Mouse (Mus musculus): ENCODE data around the gene Itgb6. TPM values are rescaled to one million over a fixed set of nuclear protein-coding genes. Genes with fewer than 3 reads are reported as not detected.

Itgb6 gene
- polyA plus RNA-seq, 1 experiment from 2014 or later: not detected

GRCm38 (mm10) chr2:60696559-60696958, 25.9 kb downstream of the Itgb6 start:
- H3K4me3 ChIP-seq (replicated peaks; ENCODE audit: low read depth, low read length): no peak overlapping the region
- no peaks in the 10 kb centered on the region for H3K4me1 ChIP-seq (ENCODE audit: control insufficient read depth, insufficient read depth, low read length)
- H3K36me3 ChIP-seq (ENCODE audit: control insufficient read depth, insufficient read depth, low read length): no peaks in the 10 kb centered on the region
- WGBS: 98% methylated on average over 6 of the region's 6 CpGs
- no peak overlapping the region for H3K27ac ChIP-seq (replicated peaks; ENCODE audit: low read depth, low read length)
- H3K4me2 ChIP-seq (ENCODE audit: low read length): no peak overlapping the region
- no peak for DNase-seq
- H3K9ac ChIP-seq (replicated peaks; ENCODE audit: low read length): no peak overlapping the region
- no peak for ATAC-seq (ENCODE audit: low FRiP score, low TSS enrichment)
- H3K9me3 ChIP-seq (ENCODE audit: control insufficient read depth, low read length): no peaks in the 10 kb centered on the region
- H3K27me3 ChIP-seq (ENCODE audit: control insufficient read depth, insufficient read depth, low read length): no peaks in the 10 kb centered on the region

DNA sequence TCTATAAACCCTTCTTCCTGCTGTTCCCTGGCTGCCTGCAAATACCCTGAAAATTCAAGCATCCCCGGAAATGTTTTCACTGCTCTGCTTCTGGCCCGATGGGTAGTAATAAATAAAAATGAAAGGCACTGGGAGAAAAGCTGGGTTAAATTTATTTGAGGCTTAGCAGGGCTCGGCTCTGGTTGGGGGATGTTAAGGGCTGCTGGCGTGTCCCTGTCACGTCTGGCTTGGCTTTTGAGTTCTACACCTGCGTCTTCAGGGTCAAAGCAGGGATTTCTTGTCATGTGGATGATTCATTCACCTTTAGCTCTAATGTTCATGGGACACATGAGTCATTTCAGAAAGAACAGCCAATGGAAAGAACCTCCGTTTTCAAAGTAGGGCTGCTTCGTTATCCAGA, 26.7 kb downstream of the Itgb6 start:
- ATAC-seq (ENCODE audit: low FRiP score, low TSS enrichment) (no peak), DNase-seq (no peak)
- Histone ChIP-seq H3K9me3 (ENCODE audit: control insufficient read depth, low read length) (no peaks in the 10 kb centered on the region), H3K4me2 (ENCODE audit: low read length) (no peak overlapping the region), H3K4me3 (replicated peaks; ENCODE audit: low read depth, low read length) (no peak overlapping the region), H3K27me3 (ENCODE audit: control insufficient read depth, insufficient read depth, low read length) (no peaks in the 10 kb centered on the region), H3K27ac (replicated peaks; ENCODE audit: low read depth, low read length) (no peak overlapping the region), H3K4me1 (ENCODE audit: control insufficient read depth, insufficient read depth, low read length) (no peaks in the 10 kb centered on the region), H3K9ac (replicated peaks; ENCODE audit: low read length) (no peak overlapping the region), H3K36me3 (ENCODE audit: control insufficient read depth, insufficient read depth, low read length) (no peaks in the 10 kb centered on the region)
- 85% methylated on average over 8 of the region's 8 CpGs for WGBS

- DNase-seq (no peak), ATAC-seq (ENCODE audit: low FRiP score, low TSS enrichment) (no peak)
- Histone ChIP-seq H3K9me3 (ENCODE audit: control insufficient read depth, low read length) (no peaks in the 10 kb centered on the region), H3K36me3 (ENCODE audit: control insufficient read depth, insufficient read depth, low read length) (no peaks in the 10 kb centered on the region), H3K4me2 (ENCODE audit: low read length) (no peak overlapping the region), H3K4me1 (ENCODE audit: control insufficient read depth, insufficient read depth, low read length) (no peaks in the 10 kb centered on the region), H3K27me3 (ENCODE audit: control insufficient read depth, insufficient read depth, low read length) (no peaks in the 10 kb centered on the region), H3K9ac (replicated peaks; ENCODE audit: low read length) (no peak overlapping the region), H3K4me3 (replicated peaks; ENCODE audit: low read depth, low read length) (no peak overlapping the region), H3K27ac (replicated peaks; ENCODE audit: low read depth, low read length) (no peak overlapping the region)
- WGBS: 86% methylated on average over 8 of the region's 8 CpGs
Observed at GRCm38 (mm10) chr2:60694563-60694962, 27.9 kb downstream of the Itgb6 start.

DNA sequence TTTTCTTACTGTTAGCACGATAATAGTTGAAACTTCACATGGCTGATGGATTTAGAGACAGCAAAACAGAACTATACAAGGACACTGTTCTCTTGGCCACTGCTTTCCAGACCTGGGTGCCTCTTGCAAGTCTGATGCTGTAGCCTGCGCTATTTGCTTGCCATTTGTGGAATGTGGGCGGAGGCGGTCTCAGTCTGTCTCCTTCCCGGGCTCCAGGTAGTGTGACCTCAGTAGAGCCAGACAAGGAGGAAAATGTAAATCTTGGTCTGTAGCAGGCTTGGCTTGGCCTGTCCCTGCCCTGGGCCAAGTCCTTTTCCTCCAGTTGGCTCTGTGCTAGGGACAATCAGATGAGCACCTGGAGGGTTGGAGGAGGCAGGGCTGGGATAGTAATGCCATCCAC, 30.2 kb downstream of the Itgb6 start:
- no peaks in the 10 kb centered on the region for H3K36me3 ChIP-seq (ENCODE audit: control insufficient read depth, insufficient read depth, low read length)
- DNase-seq: no peak
- no peak overlapping the region for H3K27ac ChIP-seq (replicated peaks; ENCODE audit: low read depth, low read length)
- WGBS: 80% methylated on average over 5 of the region's 5 CpGs
- H3K4me2 ChIP-seq (ENCODE audit: low read length): no peak overlapping the region
- no peaks in the 10 kb centered on the region for H3K27me3 ChIP-seq (ENCODE audit: control insufficient read depth, insufficient read depth, low read length)
- ATAC-seq (ENCODE audit: low FRiP score, low TSS enrichment): no peak
- H3K9ac ChIP-seq (replicated peaks; ENCODE audit: low read length): no peak overlapping the region
- no peak overlapping the region for H3K4me3 ChIP-seq (replicated peaks; ENCODE audit: low read depth, low read length)
- H3K4me1 ChIP-seq (ENCODE audit: control insufficient read depth, insufficient read depth, low read length): no peaks in the 10 kb centered on the region
- no peaks in the 10 kb centered on the region for H3K9me3 ChIP-seq (ENCODE audit: control insufficient read depth, low read length)

GRCm38 (mm10) chr2:60690212-60690611, 32.2 kb downstream of the Itgb6 start:
- Histone ChIP-seq H3K36me3 (ENCODE audit: control insufficient read depth, insufficient read depth, low read length) (no peaks in the 10 kb centered on the region), H3K9me3 (ENCODE audit: control insufficient read depth, low read length) (no peaks in the 10 kb centered on the region), H3K4me3 (replicated peaks; ENCODE audit: low read depth, low read length) (no peak overlapping the region), H3K27ac (replicated peaks; ENCODE audit: low read depth, low read length) (no peak overlapping the region), H3K4me1 (ENCODE audit: control insufficient read depth, insufficient read depth, low read length) (no peaks in the 10 kb centered on the region), H3K4me2 (ENCODE audit: low read length) (no peak overlapping the region), H3K9ac (replicated peaks; ENCODE audit: low read length) (no peak overlapping the region), H3K27me3 (ENCODE audit: control insufficient read depth, insufficient read depth, low read length) (no peaks in the 10 kb centered on the region)
- no peak for ATAC-seq (ENCODE audit: low FRiP score, low TSS enrichment)
- no peak for DNase-seq
- 64% methylated on average over 1 of the region's 1 CpGs for WGBS

DNA sequence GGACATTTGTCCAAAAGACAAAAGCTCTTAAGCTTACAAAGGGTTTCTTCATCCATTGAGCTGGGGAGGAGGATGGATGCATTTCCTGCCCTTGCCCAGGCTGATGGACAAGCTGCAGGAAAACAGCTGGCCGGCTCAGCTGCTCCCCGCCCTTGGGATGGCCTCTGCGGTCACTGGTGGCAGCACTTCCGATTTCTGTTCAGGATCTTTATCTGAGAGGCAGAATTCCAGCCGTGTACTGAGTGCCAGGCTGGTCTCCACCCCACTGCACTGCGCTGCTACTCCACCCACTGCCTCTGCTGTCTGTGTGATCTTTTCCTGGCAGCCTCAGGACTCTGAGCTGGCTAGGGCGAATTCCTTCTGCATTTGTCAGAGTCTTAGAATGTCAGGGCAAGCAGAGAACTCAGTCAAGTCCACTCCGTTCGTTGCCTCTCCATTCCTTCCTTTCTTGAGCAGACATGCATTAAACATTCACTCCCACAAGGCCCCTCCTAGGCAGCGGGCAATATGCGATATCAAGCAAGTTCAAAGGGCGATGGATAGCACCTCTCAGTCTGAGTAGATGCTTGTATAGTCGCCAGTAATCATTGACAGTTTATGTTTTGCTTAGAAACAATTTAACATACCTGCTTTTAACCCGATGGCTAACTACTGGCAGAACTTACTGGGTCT, 33.4 kb downstream of the Itgb6 start:
- Histone ChIP-seq H3K4me1 (ENCODE audit: control insufficient read depth, insufficient read depth, low read length) (no peaks in the 10 kb centered on the region), H3K9me3 (ENCODE audit: control insufficient read depth, low read length) (no peaks in the 10 kb centered on the region), H3K27ac (replicated peaks; ENCODE audit: low read depth, low read length) (no peak overlapping the region), H3K4me2 (ENCODE audit: low read length) (no peak overlapping the region), H3K9ac (replicated peaks; ENCODE audit: low read length) (no peak overlapping the region), H3K27me3 (ENCODE audit: control insufficient read depth, insufficient read depth, low read length) (no peaks in the 10 kb centered on the region), H3K4me3 (replicated peaks; ENCODE audit: low read depth, low read length) (no peak overlapping the region), H3K36me3 (ENCODE audit: control insufficient read depth, insufficient read depth, low read length) (no peaks in the 10 kb centered on the region)
- no peak for DNase-seq
- 55% methylated on average over 14 of the region's 14 CpGs for WGBS
- no peak for ATAC-seq (ENCODE audit: low FRiP score, low TSS enrichment)

- H3K36me3 ChIP-seq (ENCODE audit: control insufficient read depth, insufficient read depth, low read length): no peaks in the 10 kb centered on the region
- no peaks in the 10 kb centered on the region for H3K9me3 ChIP-seq (ENCODE audit: control insufficient read depth, low read length)
- no peak overlapping the region for H3K4me3 ChIP-seq (replicated peaks; ENCODE audit: low read depth, low read length)
- WGBS: 97% methylated on average over 1 of the region's 1 CpGs
- H3K27me3 ChIP-seq (ENCODE audit: control insufficient read depth, insufficient read depth, low read length): no peaks in the 10 kb centered on the region
- DNase-seq: no peak
- ATAC-seq (ENCODE audit: low FRiP score, low TSS enrichment): no peak
- H3K4me1 ChIP-seq (ENCODE audit: control insufficient read depth, insufficient read depth, low read length): no peaks in the 10 kb centered on the region
- H3K4me2 ChIP-seq (ENCODE audit: low read length): no peak overlapping the region
- no peak overlapping the region for H3K9ac ChIP-seq (replicated peaks; ENCODE audit: low read length)
- no peak overlapping the region for H3K27ac ChIP-seq (replicated peaks; ENCODE audit: low read depth, low read length)
Observed at GRCm38 (mm10) chr2:60688150-60688549, 34.3 kb downstream of the Itgb6 start.

DNA sequence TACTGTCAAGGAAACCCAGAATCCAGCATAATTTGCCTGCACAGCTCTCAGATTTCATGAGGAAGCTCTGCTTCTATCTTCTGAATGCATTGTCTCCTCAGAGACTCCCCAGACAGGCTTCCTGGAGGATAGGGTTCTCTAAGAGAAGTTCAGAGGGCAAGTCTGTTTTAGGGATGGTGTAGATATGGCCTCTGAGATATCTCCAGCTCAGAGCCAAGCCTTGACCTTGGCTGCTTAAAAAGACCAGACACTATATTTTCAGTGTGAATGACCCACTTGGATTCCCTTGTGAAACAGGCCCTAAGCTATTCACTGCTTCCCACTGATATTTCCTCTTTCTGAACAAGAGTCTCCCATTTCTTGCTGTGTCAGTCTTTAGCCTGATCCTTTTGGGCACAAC, 36.5 kb downstream of the Itgb6 start:
- no peaks in the 10 kb centered on the region for H3K9me3 ChIP-seq (ENCODE audit: control insufficient read depth, low read length)
- DNase-seq: no peak
- no peaks in the 10 kb centered on the region for H3K36me3 ChIP-seq (ENCODE audit: control insufficient read depth, insufficient read depth, low read length)

GRCm38 (mm10) chr2:60684168-60684567, 38.3 kb downstream of the Itgb6 start:
- no peaks in the 10 kb centered on the region for H3K9me3 ChIP-seq (ENCODE audit: control insufficient read depth, low read length)
- ATAC-seq (ENCODE audit: low FRiP score, low TSS enrichment): no peak
- no peak overlapping the region for H3K9ac ChIP-seq (replicated peaks; ENCODE audit: low read length)
- H3K36me3 ChIP-seq (ENCODE audit: control insufficient read depth, insufficient read depth, low read length): no peaks in the 10 kb centered on the region
- no peak overlapping the region for H3K4me3 ChIP-seq (replicated peaks; ENCODE audit: low read depth, low read length)
- H3K27me3 ChIP-seq (ENCODE audit: control insufficient read depth, insufficient read depth, low read length): no peaks in the 10 kb centered on the region
- WGBS: 76% methylated on average over 3 of the region's 3 CpGs
- no peak overlapping the region for H3K27ac ChIP-seq (replicated peaks; ENCODE audit: low read depth, low read length)
- H3K4me1 ChIP-seq (ENCODE audit: control insufficient read depth, insufficient read depth, low read length): no peaks in the 10 kb centered on the region
- no peak for DNase-seq
- H3K4me2 ChIP-seq (ENCODE audit: low read length): no peak overlapping the region

More for the DNA sequence above, 36.5 kb downstream of the Itgb6 start:
- Histone ChIP-seq H3K27ac (replicated peaks; ENCODE audit: low read depth, low read length) (no peak overlapping the region), H3K4me1 (ENCODE audit: control insufficient read depth, insufficient read depth, low read length) (no peaks in the 10 kb centered on the region), H3K27me3 (ENCODE audit: control insufficient read depth, insufficient read depth, low read length) (no peaks in the 10 kb centered on the region), H3K9ac (replicated peaks; ENCODE audit: low read length) (no peak overlapping the region), H3K4me2 (ENCODE audit: low read length) (no peak overlapping the region), H3K4me3 (replicated peaks; ENCODE audit: low read depth, low read length) (no peak overlapping the region)
- no peak for ATAC-seq (ENCODE audit: low FRiP score, low TSS enrichment)
